Mouse (Mus musculus) cortical plate, adult 2 months (tissue): ENCODE results near the gene Naa80. TPM values are rescaled to one million over a fixed set of nuclear protein-coding genes. Genes with fewer than 3 reads are reported as not detected.

Experiments used
- H3K27ac ChIP-seq: fragments of 200-500 bp; 2 replicates; pipeline ENCODE4 v1.5.1; 2012; ENCODE audit warnings: low read length, control low read depth, inconsistent platforms; ENCODE audit not compliant: insufficient read depth
- H3K4me1 ChIP-seq: fragments of 200-500 bp; 2 replicates; pipeline ENCODE4 v1.6.1; 2011; ENCODE audit warnings: low read length; ENCODE audit not compliant: control insufficient read depth, insufficient read depth
- H3K4me3 ChIP-seq: fragments of 200-500 bp; 2 replicates; pipeline ENCODE4 v1.5.1; 2011; ENCODE audit warnings: mild to moderate bottlenecking, low read length, control low read depth; ENCODE audit not compliant: insufficient read depth
- CTCF ChIP-seq: fragments of 200-500 bp; IDR thresholded peaks from 2 replicates; pipeline ENCODE4 v1.5.1; 2011; ENCODE audit warnings: mild to moderate bottlenecking, control low read depth, low read length; ENCODE audit not compliant: insufficient read depth; ENCODE audit errors: extremely low read depth
- POLR2A ChIP-seq: fragments of 200-500 bp; IDR thresholded peaks from 2 replicates; pipeline ENCODE4 v1.6.1; 2011; ENCODE audit warnings: mild to moderate bottlenecking, low read length, control low read depth; ENCODE audit not compliant: insufficient read depth; ENCODE audit errors: extremely low read depth
- polyA plus RNA-seq: library from polyadenylated mRNA; depleted of rRNA; stranded (reverse); fragments of >200 nt; gene quantifications from 2 replicates; pipeline ENCODE4 v1.2.3, GENCODE M21; 2012; rRNA removed

The Naa80 gene
- polyA plus RNA-seq: 13.8 and 13.9 TPM in 2 replicates

DNA sequence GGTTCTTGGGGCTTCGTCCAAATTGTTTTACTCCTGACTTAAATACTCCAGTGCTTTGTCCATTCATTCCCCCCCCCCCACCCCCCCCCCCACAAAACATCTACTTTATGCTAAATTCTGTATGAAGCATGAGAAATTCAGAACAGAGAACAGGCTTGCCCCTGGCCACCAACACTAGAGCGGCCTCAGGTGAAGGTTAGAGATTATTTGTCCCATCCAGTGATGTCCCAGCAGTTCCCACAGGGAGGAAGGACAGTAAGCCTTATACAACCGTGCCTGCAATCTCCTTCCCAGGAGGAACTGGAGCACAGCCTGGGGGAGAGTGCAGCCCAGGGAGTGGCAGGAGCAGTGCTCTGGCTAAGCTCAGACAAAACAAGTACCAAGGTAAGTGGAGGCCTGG, at the start of gene Naa80:
TSS of gene Naa80 (plus strand) at position 301 of the 400 bp plus-strand sequence.
- no peak for TF ChIP-seq POLR2A
- no peak for TF ChIP-seq CTCF
- H3K4me3 ChIP-seq: no peak within 1 kb of the TSS
- H3K27ac ChIP-seq: no peak within 1 kb of the TSS
- H3K4me1 ChIP-seq: peaks cover 6% of the 10 kb centered on the region

DNA sequence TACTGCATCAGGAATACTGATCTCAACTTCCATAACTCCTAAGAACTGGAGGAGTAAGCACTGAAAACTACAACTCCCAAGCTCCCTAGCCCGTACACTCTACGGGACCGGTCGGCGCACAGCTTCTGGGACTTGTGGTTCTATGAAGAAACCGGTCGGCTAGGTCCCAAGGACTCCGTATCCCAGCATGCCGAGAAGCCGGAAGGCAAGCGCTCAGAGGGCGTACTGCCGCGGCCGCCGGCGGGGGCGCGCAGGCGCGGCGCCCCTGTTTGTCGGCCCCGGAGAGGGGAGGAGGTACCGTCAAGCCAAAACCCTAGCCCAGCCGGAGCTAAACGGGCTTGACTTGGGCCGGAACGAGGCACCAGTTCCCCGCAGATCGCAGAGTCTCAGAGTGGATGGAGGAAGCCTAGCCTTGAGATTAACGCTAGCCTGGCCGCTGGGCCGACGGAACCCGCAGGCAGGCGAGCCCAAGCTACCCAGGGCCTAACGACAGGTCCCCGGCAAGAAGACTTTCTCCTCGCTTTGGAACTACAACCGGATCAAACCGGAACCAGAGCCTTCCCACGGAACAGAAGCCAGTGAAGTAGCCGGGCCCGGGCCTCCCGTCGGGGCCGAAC, 44.8 kb upstream of the Naa80 start, which contains the start of gene Tmem115:
TSS of gene Tmem115 (plus strand) at position 155 of the 617 bp plus-strand sequence.
- no peak for TF ChIP-seq CTCF
- peak; percentile 81 for TF ChIP-seq POLR2A
- peaks cover 6% of the 10 kb centered on the region for H3K4me1 ChIP-seq
- peak within 1 kb of the TSS; percentile 41; the same call in 1 of the 2 replicates for H3K27ac ChIP-seq
- H3K4me3 ChIP-seq: peak within 1 kb of the TSS; percentile 60

DNA sequence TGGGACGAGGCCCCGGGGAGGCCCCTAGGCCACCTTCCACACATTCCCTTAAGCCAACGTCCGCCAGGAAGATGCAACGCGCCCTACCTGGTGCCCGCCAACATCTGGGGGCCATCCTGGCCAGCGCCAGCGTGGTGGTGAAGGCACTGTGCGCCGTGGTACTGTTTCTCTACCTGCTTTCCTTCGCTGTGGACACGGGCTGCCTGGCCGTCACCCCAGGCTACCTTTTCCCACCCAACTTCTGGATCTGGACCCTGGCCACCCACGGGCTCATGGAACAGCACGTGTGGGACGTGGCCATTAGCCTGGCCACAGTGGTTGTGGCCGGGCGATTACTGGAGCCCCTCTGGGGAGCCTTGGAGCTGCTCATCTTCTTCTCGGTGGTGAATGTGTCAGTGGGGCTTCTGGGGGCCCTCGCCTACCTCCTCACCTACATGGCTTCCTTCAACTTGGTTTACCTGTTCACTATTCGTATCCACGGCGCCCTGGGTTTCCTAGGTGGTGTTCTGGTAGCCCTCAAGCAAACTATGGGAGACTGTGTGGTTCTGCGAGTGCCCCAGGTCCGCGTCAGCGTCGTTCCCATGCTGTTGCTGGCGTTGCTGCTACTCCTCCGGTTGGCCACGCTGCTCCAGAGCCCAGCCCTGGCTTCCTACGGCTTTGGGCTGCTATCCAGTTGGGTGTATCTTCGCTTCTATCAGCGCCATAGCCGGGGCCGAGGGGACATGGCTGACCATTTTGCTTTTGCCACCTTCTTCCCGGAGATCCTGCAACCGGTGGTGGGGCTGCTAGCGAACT, 44.1 kb upstream of the Naa80 start:
- Histone ChIP-seq H3K27ac (no peak overlapping the region), H3K4me3 (peak overlapping the region; percentile 60), H3K4me1 (peaks cover 6% of the 10 kb centered on the region)
- no peak for TF ChIP-seq CTCF
- no peak for TF ChIP-seq POLR2A

DNA sequence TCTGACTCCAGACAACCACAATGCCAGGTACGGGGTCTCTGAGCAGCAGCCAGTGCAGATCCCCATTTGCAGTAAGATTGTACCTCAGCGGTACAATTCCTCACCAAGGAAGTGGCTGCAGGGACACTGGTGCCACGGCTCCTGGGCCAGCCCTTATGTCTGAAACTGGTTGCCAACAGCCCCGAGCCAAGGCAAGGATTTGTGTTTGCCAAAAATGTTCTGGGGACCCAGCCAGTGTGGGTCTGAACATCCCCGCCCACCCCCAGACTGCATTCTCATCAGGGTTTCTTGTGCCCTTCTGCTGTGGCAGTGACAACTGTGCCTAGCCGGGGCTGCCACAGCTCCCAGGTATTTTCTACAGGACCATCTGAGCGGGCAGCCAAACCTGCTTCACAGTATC, 40.5 kb upstream of the Naa80 start:
- no peak for TF ChIP-seq CTCF
- no peak for TF ChIP-seq POLR2A
- H3K4me3 ChIP-seq: no peak overlapping the region
- H3K4me1 ChIP-seq: peaks cover 6% of the 10 kb centered on the region
- no peak overlapping the region for H3K27ac ChIP-seq

DNA sequence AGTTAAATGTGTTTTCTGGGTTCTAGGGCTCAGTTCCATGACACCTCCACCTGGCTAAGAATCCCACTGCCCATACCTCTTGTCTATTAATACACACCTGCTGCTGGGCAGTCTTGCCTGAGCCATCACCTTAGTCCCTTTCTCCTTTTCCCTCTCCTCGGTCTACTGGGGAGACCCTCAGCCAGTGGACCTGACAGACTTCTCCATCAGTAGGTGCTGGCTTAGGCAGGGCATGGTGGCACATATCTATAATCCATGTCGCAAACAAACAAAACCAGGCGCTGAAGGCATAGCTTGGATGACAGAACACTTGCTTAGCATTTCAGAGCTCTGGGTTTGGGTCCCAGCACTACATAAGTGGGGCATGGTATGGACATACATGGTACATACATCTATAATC, 40.0 kb upstream of the Naa80 start:
- Histone ChIP-seq H3K4me3 (no peak overlapping the region), H3K27ac (no peak overlapping the region), H3K4me1 (peaks cover 6% of the 10 kb centered on the region)
- TF ChIP-seq CTCF (no peak), POLR2A (no peak)

DNA sequence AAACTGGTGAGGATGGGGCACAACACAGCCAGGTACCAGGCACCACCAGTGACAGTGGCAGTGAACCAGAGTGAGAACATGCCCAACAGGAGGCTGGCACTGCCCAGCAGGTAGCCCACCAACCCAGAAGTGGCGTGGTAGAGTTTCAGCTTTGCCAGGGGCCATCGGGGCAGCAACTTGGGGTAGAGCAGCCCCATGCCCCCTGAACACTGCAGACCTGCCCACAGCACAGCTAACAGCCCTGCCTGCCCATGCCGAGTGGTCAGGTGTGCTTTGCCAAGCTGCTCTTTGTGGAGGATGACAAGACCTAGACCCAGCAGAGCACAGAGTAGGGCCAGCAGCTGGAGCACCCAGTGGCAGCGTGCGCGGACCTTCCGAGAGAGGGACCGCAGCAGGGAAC, 38.7 kb upstream of the Naa80 start:
- TF ChIP-seq POLR2A (no peak; the same call in 1 of the 2 replicates), CTCF (no peak)
- Histone ChIP-seq H3K4me3 (no peak overlapping the region), H3K27ac (no peak overlapping the region), H3K4me1 (peaks cover 6% of the 10 kb centered on the region)

DNA sequence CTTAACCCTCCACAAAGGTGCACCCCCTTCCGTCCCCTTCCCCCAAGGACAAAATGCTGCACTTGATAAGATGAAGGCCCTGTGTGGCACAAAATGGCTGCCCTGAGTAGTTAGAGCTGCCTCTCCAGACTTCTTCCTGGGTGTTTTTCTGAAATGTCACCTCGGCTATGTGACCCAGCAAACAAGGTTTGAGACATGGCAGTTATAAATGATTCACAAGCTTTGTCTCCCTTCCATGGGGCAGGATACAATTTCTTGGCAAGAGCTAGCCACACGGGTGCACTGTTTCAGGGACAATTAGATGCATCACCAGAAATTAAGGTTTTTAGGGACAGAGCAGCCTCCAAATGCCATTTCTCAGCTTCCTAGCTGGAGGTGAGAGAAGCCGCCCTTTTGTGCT, 38.3 kb upstream of the Naa80 start:
- Histone ChIP-seq H3K4me3 (no peak overlapping the region), H3K4me1 (peaks cover 6% of the 10 kb centered on the region), H3K27ac (no peak overlapping the region)
- TF ChIP-seq POLR2A (no peak), CTCF (no peak)

DNA sequence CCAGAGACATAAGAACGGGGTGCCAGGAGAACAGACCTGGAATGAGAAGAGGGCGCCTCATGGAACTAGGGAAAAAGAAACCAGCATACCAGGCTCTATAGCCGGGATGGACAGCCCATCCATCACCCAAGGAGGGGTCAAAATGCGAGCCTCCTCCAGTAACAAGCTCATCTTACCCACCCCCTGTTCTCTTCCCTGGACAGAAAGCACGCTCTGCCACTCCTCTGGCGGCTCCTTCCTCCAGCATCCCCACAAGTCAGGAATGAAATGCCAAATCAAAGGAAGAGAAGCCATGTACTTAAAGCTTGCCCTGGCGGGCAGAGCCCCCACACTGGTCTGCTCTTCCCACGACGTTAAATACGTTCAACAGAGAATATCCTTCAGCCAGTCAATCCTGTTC, 37.7 kb upstream of the Naa80 start:
- peaks cover 4% of the 10 kb centered on the region for H3K4me1 ChIP-seq
- TF ChIP-seq CTCF (no peak), POLR2A (no peak)
- peak overlapping the region; percentile 51 for H3K4me3 ChIP-seq
- H3K27ac ChIP-seq: no peak overlapping the region

DNA sequence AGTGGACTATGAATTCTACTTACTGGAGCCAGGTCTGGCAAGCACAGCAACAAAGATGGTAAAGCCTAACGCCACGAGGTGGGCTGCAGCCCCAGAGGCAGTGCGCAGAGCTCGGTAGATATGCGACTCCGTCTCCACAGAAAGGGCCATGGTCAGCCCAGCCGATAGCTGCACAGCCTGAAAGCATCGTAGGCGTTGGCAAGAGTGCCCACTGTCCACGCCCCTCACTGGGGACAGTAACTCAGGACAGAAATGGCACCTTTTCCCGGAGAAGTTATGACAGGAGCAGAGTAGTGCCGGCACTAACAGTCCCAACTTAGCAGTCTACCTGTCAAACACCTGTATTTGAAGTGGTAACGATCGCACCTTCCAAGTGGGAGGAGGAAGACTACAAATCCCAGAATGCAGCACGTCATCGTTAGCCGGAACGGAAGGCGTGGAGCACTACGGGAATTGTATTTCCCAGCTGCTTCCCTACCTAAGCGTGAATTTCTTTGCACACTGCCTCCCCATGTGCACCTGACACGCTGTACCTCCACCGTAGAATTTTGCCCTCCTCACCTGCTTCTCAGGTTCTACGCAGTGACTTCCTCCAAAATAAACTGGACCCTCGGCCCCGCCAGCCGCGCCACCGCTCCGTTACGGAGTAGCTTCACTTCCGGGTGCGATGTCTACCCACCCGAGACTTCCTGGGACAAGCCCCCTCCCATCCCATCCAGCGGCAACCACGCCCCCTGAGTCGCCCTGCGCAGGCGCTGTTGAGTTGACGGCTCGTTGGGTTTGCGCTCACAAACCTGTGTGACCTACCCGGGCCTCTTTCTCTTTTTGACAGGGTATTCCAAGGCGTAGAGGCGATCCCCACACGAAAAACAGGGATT, 37.0 kb upstream of the Naa80 start, which contains the start of the genes Cyb561d2 and Nprl2:
TSS of gene Cyb561d2 (minus strand) at position 720 of the 878 bp plus-strand sequence.
TSS of gene Nprl2 (plus strand) at position 753 of the 878 bp plus-strand sequence.
- Histone ChIP-seq H3K4me1 (peaks cover under 1% of the 10 kb centered on the region), H3K27ac (no peak within 1 kb of the TSS), H3K4me3 (peak within 1 kb of the TSS; percentile 51)
- TF ChIP-seq CTCF: no peak
- peak; percentile 70; the same call in 1 of the 2 replicates for TF ChIP-seq POLR2A

DNA sequence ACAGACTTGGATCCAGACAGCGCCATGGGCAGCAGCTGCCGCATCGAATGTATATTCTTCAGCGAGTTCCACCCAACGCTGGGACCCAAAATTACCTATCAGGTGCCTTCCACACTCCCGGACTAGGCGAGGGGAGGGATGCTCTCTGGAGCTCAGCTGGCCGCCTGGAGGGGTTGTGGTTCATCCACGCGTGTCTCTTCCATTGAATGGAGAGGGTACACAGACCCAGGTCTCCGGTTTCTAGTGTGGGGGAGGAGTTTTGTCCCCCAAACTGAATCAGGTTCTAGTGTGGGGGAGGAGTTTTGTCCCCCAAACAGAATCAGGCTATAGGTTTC, 36.4 kb upstream of the Naa80 start:
- H3K4me3 ChIP-seq: peak overlapping the region; percentile 51
- no peaks in the 10 kb centered on the region for H3K4me1 ChIP-seq
- no peak for TF ChIP-seq POLR2A
- H3K27ac ChIP-seq: no peak overlapping the region
